Mouse (Mus musculus): Measurements from ENCODE around the gene Gys2.

Gene Gys2

DNA sequence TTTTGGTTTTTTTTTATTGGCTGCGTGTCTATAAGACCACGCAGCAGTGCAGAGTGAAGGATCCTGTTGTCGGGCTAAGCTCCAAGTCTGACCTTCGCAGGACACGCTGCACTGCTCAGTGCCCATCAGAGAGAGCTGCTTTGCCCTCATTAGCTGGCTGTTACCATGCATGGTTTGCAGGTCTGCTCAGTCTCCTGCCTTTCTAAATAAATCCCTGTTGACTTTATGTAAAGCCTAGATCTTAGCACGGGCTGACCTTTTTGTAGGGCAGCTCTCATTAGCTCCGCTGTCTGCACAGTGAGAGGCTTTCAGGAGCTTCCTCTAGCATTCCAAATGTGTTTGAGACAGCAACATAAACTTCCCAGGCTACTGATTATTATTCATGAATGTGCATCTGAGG is 14.9 kb downstream of the Gys2 start:
- no peak for DNase-seq (ENCODE audit: low read depth, low spot score)

DNA sequence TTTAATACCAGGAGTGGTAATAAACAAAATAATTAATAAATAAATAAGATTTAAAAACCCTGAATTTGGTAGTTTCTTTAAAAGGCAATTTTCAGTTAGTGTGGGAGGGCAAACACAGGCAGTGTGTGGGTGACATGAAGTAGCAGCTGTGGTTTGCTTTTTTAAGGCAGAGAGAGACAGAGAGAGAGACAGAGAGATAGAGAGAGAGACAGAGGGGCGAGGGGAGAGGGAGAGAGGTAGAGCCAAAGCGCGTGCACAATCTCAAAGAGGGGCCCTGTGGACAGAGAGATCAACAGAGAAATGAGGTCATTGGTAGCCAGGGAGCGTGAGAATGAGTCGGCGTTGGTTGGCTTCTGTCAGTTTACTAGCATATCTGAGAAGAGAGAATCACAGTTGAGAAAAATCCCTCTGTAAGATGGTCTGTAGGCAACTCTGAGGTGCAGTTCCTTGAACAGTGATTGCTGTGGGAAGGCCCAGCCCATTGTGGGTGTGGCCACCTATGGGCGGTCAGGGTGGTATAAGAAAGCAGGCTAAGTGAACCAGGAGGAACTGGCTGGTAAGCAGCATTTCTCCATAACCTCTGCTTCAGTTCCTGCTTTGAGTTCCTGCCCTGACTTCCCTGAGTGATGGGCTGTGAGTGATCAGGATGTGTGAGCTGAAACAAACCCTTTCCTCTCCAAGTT is 17.5 kb downstream of the Gys2 start:
- no peak for DNase-seq (ENCODE audit: low read depth, low spot score)

DNA sequence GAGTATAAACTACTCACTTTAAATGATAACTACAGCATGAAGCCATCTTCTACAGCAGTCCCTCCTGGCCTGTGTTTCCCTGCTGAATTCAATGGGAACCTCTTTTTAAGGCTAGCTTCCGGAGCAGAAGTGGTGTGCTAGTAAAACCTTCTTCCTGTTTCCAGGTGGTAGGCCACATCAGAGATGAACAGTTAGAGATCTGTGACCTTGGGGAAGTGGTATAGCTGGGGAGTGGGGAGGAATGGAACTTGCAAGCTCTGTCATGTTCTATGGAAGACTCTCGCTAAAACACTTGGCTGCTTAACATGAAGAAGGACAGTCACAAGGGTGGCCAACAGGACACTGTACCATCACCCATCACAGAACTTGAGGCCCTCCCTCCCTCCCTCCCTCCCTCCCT is 19.6 kb downstream of the Gys2 start:
- no peak for DNase-seq (ENCODE audit: low read depth, low spot score)

DNA sequence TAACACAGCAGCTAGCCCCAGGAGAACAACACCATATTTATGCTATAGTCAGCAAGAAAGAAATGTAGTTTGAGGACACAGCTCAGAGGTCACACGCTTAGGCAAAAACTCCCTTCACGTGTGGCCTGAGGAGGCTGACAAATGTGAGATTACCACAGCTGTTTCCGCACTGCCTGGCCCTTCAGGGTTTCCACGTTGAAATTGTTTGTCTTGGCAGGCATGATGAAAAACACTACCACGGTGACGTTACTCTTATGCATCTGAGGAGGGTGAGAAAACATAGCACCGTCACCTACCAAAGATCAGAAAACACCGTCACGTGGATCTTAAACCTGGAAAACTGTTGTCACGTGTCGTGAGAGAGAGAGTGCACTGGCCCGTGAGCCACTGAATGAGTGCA is 21.5 kb downstream of the Gys2 start:
- no peak for DNase-seq (ENCODE audit: low read depth, low spot score)

DNA sequence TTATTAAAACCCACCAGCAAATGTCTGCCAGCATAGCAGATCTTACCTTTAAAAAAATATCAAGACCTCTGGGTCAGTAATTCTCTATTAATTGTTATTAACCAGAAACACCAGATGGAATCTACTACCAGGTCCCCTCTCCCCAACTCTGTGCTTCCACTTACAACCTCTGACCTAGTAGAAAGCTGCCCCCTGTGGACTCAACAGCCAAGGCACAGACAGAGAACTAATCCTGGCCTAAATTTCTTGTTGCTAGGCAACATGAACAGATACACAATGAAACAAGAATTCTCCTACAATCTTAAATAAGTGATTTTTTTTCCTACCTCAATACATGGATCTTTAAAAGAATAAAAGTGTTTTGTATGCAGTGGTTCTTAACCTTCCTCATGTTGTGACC is 43.8 kb downstream of the Gys2 start:
- no peak for DNase-seq (ENCODE audit: low read depth, low spot score)

DNA sequence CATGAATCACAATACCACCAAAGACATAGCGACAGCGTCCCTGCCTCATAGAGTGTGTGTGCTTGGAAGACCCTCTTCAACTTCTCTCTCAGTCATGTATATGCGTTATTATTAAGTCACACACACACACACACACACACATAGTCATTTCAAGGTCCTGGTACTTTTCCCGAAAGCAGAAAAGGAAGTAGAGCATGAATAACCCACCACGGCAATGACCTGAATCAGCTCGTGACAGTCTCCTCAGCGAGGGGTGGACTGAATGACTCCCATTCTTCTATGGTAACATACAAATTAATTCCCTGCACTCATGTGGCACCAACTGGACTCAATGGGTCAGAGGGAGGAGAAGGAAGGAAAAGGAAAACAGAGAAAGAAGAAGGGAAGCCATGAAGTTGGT is 47.9 kb downstream of the Gys2 start:
- no peak for DNase-seq (ENCODE audit: low read depth, low spot score)

DNA sequence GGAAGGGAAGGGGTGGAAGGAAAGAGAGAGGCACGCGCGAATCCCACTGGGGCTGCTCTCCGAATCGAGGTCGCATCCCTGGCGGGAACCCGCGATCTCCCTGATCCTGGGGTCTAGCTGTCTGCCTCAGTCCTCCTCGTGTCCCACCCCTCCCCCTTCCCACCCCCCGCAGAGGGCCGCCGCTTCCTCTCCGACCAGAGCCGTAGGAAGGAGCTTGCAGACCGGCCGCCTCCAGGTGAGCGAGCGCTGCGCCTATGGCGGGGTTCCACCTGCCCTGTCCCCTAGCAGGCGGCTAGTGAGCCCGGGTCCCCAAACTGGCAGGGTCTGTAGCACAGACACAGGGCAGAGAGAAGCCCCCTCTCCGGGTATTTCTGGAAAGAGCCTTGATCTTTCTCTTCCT is 58.3 kb downstream of the Gys2 start:
- no peak for DNase-seq (ENCODE audit: low read depth, low spot score)

DNA sequence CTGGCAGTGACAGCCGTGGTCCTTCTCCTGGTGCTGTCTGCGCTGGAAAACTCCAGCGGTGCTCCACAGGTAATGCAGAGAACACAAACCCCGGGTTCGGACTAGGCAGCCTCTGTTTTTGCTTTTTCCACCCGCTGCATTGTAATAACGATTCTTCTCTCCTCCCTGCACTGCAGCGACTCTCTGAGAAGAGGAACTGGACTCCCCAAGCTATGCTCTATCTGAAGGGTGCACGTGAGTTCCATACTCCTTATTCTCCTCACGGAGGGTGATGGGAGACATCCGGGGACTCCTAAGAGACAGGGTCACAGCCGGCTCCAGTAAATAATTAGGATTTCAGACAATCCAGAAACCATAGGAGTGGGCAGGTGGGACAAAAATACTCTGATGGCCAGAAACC is 59.1 kb downstream of the Gys2 start:
- no peak for DNase-seq (ENCODE audit: low read depth, low spot score)

DNA sequence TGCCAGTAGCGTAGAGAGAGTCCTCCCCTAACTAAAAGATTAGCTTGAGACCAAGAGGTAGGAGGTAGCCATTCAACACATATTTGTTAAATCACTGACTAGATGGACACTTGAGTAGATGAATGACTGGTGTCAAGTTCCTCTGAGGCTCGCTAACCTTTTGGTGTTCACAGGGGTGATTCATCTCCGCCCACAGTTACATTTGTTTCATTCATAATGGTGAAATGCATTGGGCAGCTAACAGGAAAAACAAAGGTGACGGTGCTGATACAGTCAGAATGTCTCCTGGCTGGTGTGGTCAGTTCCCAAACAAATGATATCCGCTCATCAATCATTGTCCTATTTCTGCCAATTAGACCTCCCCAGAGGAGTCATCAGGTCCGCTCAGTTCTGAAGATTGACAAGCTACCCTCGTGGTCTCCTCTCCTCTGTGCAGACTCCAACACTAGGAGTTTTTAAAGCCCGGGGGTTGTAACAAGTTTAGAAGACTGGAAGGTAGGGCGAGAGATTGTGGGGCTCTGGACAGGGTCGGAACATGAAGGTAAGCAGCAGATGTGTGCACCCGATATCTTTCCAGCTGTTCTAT is 59.9 kb downstream of the Gys2 start, which contains the start of gene Spx:
Gene Spx (plus strand): TSS at position 536 of the 586 bp plus-strand sequence.
- DNase-seq (ENCODE audit: low read depth, low spot score) = no peak

DNA sequence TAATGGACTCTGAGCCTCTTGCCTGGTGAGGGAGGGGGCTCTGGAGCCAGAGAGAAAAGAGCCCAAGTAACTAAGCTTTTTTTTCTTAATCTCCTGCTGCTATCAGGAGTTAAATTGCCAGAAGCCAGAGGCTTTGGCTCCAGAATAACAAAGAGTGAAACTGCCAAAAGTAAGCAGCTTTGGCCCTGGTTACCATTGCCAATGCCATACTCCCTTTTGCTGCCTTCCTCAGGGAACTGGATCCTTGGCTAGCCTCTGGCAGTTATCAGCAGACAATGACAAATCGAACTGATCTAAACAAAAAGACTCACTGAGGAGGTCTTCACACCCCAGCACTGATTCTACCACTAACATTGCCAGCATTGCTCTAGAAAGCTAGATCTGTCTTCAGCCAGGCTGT is 61.8 kb downstream of the Gys2 start:
- no peak for DNase-seq (ENCODE audit: low read depth, low spot score)

DNA sequence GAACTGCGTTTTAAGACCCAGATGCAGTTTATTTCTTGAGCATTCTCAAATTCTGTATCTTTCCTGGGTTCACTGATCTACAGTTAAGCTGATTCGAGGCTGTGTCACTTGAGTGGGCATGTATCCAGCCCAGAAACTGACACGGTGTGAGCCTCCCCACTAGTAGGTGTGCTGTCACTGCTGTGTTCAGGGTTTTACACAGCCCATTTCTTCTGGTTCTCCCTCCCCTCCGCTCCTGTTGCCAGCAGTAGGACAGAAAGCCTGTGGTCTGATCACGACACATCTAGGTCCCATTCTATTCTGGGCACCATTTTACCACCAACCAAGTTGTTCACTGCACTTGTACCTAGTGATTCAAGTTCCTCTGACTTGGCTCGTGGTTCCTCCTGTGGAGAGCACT is 77.2 kb downstream of the Gys2 start:
- no peak for DNase-seq (ENCODE audit: low read depth, low spot score)

DNA sequence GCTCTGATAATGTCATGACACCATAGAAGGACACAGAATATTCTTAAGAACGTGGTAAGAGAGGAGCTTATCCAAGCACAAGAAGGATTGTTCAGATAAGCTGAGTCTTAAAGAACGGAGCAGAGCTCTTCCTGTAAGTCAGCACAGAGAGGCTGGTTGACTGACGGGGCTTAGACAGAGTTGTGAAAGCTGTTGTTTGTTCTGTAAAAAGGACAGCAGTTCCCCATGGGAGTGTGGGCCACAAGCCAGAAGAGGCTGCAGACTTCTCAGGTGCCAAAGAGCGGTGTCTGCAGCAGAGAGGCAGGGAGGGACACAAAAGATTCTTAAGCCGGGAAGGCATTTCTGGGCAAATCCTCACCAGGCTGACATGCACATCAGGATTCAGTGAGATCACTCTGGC is 78.2 kb downstream of the Gys2 start:
- DNase-seq (ENCODE audit: low read depth, low spot score) = no peak

DNA sequence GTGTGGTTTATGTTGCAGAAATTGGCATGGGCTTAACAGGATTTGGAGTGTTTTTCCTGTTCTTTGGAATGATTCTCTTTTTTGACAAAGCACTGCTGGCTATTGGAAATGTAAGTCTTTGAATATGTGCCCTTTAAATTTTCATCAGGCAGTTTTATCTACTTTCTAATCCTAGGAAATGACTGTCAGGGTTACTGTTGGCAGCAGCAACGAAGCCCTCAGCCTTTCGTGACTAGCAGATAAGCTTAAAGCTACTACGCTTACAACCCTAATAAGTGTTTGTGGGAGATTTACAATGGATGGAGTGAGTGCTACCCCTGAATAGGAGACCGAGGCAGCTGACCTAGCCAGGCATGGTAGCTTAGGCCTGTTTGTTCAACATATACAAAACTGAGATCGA is 80.6 kb downstream of the Gys2 start:
- DNase-seq (ENCODE audit: low read depth, low spot score) = no peak

DNA sequence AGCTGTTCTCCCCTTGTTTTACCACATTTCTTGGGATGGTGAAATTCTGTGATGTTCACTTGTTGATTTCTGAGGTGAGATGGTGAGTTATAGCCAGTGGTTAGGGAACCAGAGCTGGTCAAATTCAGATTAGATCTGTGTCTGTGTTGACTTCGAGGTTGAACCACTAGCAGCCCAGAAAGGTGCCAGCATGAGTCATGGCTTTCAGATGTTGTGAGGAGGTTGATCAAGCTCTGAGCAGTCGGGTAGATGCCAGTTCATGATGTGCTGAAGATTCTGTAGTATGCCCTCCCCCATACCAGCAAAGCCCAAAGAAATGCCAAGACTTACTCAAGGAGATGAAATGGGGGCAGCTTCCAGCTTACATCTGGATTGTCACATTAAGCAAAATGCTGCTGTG is 83.8 kb downstream of the Gys2 start:
- no peak for DNase-seq (ENCODE audit: low read depth, low spot score)

DNA sequence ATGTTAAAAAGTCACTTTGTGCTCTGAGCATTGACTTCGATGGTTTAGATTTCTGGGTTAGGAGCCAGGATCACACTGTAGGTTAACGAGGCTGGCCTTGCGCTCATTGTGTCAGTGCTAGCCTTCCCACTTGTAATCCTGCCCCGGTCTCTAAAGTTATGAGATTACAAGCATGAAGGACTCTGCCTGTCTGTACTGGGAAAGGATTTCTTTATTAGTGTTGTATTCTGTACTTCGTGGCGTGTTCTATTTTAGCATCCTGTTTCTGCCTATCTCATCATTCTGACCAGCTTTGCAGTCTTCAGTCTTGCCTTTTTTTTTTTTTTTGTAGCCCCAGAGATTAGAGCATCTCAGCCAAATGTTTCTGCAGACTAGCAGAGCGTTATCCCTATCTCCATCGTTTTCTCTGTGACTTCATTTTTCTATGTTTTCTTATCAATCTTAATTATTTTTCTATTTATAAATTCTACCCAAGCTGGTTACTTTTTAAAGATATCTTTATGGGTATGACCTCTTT is 85.1 kb downstream of the Gys2 start:
- no peak for DNase-seq (ENCODE audit: low read depth, low spot score)

DNA sequence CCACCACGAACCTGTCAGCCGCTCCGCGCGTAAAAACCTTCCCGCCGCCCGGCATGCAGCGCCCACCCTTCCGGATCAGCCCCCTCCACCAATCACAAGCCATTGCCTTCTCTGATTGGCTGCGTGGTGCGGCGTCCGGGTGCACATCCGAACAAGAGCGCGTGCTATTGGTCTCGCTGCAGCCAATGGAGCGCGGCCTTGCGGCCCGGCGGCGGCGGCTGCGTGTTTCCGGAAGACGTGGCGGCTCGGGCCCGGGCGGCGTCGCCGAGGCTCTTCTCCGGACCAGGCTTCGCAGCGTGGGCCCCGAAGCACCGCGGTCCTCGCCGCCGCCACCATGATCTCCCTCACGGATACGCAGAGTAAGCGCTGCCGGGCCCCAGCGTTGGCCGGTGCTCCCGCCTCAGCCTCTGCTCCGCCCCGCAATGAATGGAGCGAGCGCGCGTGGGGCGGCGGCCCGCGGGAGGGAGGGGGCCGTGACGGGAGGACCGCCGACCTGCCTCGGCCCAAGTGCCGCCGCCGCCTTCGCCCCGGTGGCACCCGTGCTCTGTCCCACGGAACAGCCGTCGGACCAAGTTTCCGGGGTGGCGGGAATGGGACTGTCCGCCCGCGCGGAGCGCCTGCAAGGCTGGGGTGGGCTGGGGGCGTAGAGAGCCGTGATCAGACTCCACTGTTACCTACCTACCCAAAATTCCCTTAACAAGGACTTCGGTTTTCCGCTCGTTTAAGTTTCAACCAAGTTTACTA is 85.7 kb downstream of the Gys2 start, which contains the start of the genes Recql and Golt1b:
Gene Recql (minus strand): TSS at position 77 of the 744 bp plus-strand sequence.
Gene Golt1b (plus strand): TSS at position 211 of the 744 bp plus-strand sequence.
- peak; percentile 91 for DNase-seq (ENCODE audit: low read depth, low spot score)

DNA sequence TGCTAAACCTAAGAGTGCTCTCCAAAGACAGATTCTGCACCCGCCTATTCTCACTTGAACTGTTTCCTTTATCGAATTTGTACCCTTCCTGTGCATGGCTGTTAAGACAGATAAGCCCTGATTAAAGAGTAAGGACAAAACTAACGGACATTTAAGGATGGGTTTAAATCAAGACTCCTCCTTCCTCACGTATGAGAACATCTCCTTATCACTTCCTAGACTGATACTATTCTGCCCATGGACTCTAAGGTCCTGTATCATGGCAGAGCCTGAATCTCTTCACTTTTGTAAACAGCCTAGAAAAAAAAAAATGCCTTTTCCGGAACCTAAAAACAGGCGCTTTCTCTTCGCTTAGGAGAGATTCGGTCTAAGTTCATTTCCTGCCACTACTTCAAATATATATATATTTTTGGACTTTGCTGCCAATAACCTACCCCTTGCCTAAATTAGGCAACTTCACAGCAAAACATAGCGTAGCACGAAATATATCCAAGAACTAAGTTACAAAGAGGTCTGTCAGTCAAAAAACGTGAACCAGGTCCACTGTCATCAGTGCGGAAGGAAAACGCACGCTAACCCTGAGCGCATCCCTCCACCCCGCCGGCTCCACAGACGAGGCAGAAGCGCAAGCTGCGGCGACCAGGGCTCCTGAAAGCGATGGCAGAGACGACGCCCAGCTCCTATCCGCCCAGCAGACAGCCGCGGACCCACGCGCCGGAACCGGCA is 86.5 kb downstream of the Gys2 start:
- no peak for DNase-seq (ENCODE audit: low read depth, low spot score)

DNA sequence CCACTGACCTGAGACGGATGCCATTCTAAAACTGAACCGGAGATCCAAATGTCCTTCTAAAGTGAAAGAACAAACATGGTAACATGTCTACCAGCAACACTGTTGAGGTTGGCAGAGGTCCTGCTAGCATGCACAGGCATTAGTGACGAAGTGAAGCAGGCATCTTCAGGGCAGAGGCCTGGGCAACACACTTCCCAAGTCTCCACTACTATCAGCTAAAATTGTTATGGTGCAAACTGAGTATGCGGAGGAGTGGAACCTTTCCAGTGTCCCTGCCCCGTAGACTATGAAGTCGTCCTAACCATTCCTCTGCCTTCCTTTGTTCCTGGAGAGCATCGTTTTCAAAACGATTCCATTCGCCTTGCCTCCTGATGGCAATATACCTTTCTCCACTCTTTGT is 88.4 kb downstream of the Gys2 start:
- DNase-seq (ENCODE audit: low read depth, low spot score) = no peak

DNA sequence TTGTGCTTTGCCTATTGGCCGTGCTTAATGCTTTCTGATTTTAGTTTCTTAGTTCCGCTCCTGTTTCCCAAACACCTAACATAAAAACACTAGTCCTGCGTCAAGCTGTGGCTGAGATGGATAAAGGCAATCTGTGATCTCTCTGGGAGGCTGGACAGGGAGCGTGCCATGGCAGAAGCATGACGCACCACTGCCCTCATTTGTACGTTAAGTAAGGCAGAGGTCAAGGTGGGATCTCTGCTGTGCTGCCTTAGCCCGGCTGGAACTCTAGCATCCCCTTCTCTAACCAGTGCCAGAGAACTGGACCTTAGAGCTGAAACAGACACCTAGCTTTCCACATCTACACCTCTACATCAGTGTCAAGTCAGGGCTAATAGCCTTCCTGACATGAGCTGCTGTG is 91.3 kb downstream of the Gys2 start:
- no peak for DNase-seq (ENCODE audit: low read depth, low spot score)

DNA sequence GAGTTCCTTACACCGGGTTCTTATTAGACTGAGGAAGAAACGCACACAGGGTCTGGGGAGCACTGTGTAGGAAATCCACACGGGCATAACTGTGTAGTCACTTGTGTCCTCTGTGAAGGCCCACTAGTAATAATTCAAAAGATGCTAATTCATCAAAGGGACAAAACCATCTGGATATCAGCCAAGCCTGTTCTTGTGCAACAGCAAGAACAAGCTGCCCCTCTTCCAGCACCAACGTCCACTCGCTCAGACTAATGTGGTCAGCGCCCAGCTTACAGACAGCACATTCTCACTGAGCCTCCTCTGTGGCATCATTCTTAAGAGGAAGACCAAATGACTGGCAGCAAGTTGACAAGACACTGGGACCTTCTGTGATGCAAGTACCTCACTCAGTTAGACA is 92.9 kb downstream of the Gys2 start:
- DNase-seq (ENCODE audit: low read depth, low spot score) = no peak

DNA sequence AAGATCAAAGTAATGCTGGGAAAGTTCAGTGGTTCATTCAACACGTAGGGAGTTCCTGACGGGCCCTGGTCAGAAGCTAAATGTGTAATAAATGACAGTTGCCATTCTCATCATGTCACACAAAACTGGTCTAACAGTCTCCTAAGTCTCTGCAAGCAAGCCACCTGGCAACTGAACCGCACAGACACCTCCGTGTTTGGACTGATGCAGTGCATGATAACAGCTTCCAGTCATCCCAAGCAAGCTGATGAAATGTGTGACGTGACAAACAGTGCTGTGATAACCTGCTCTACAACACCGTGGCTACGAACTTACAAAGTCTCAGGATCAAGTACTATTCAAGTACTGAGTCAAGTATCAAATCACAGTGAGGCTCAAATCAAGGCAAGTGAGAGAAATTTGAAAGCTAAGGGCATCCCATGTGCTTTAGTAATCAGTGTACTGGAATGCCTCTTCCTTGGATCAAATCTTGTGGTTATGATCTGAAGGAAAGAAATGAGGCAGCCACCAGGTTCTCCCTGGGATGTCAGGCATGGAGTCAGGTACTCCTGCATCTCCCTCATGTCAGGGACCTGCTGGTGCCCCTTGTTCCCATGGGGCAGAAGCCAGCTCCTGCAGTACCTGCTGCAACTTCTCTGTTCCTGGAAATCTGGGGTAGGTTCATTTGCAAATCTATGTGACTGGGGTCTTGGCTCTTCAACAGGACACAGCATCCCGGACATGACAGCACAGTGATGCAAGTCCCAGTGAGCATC is 94.2 kb downstream of the Gys2 start:
- DNase-seq (ENCODE audit: low read depth, low spot score) = no peak

Measured in embryo, embryonic 11.5 days (tissue).